Mouse (Mus musculus): ENCODE results near the gene Ppp2r1b. TPM values are rescaled to one million over a fixed set of nuclear protein-coding genes. Genes with fewer than 3 reads are reported as not detected.

Ppp2r1b gene
- polyA plus RNA-seq (2015; fragmentation: Nextera tagmentation; extraction: Ambion mirVana) = 74.3 and 74.5 TPM in 2 replicates

DNA sequence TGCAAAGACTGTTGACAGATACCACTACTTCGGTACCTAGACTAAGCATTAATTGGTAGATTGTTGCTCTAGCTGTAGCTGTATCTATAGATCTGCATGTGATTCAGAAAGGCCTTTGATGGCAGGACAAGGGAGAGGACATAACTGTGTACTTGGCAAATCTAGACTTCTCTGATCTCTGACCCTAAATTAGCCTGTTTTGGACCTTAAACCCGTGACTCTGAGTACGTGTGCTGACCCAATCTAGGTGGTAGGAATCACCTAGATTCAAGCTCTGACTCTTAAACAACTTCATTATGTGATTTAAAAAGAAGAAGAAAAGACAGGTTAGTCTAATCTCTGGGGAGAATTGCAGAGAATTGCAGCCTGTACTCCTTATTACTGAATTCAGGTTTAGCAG is at the start of gene Ppp2r1b:
TSS of gene Ppp2r1b (plus strand) at position 221 of the 400 bp plus-strand sequence.
- Histone ChIP-seq H3K27ac (no peak within 1 kb of the TSS), H3K27me3 (replicated peaks) (no peaks in the 10 kb centered on the region), H3K36me3 (0 out of 2 replicates have a peak, but pooled peaks cover 6% of the 10 kb centered on the region), H3K9me3 (no peaks in the 10 kb centered on the region), H3K4me2 (no peak within 1 kb of the TSS), H3K9ac (no peak within 1 kb of the TSS), H3K4me3 (replicated peaks) (no peak within 1 kb of the TSS), H3K4me1 (peaks cover 15% of the 10 kb centered on the region; the same call in 1 of the 2 replicates)
- ATAC-seq (ENCODE audit: insufficient read depth, low FRiP score, low read depth) = no peak
- 91% methylated on average over 3 of the region's 3 CpGs for WGBS

- H3K9ac ChIP-seq = no peak overlapping the region
- ATAC-seq (ENCODE audit: insufficient read depth, low FRiP score, low read depth) = no peak
- H3K36me3 ChIP-seq = peaks cover 15% of the 10 kb centered on the region
- no peak overlapping the region for H3K4me3 ChIP-seq (replicated peaks)
- H3K9me3 ChIP-seq = no peaks in the 10 kb centered on the region
- no peaks in the 10 kb centered on the region for H3K27me3 ChIP-seq (replicated peaks)
- no peaks in the 10 kb centered on the region for H3K4me1 ChIP-seq
- no peak overlapping the region for H3K4me2 ChIP-seq
- H3K27ac ChIP-seq = no peak overlapping the region
- WGBS = 87% methylated on average over 8 of the region's 8 CpGs
Observed at GRCm38 (mm10) chr9:50796776-50797175, 48.3 kb upstream of the Ppp2r1b start.

GRCm38 (mm10) chr9:50797641-50798040 is 47.5 kb upstream of the Ppp2r1b start:
- Histone ChIP-seq H3K27ac (no peak overlapping the region), H3K9ac (no peak overlapping the region), H3K4me2 (no peak overlapping the region), H3K36me3 (peaks cover 12% of the 10 kb centered on the region), H3K27me3 (replicated peaks) (no peaks in the 10 kb centered on the region), H3K4me3 (replicated peaks) (no peak overlapping the region), H3K4me1 (no peaks in the 10 kb centered on the region), H3K9me3 (no peaks in the 10 kb centered on the region)
- WGBS = 94% methylated on average over 7 of the region's 7 CpGs
- ATAC-seq (ENCODE audit: insufficient read depth, low FRiP score, low read depth) = no peak

DNA sequence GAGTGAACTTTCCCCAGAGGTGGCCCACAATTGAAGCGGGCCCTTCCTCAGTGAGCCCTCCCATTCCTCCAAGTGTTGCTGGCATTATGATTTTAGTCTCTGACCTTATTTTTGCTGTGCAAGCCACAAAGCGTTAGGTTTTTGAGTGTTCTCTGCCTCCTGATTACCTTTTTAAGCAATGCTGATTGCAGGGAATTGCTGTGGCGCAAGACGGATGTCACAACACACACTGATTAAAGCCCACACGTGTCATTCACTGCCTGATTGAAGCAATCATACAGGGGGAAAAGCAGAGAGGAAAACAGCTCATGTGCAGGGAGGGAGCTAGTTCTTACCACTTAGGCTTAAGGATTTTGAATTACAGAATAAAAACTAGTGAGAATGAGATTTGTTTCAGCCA is 46.7 kb upstream of the Ppp2r1b start:
- Histone ChIP-seq H3K4me3 (replicated peaks) (no peak overlapping the region), H3K36me3 (peaks cover 18% of the 10 kb centered on the region), H3K4me1 (no peaks in the 10 kb centered on the region), H3K27ac (no peak overlapping the region), H3K9ac (no peak overlapping the region), H3K9me3 (no peaks in the 10 kb centered on the region), H3K4me2 (no peak overlapping the region), H3K27me3 (replicated peaks) (no peaks in the 10 kb centered on the region)
- WGBS = 86% methylated on average over 5 of the region's 5 CpGs
- no peak for ATAC-seq (ENCODE audit: insufficient read depth, low FRiP score, low read depth)

DNA sequence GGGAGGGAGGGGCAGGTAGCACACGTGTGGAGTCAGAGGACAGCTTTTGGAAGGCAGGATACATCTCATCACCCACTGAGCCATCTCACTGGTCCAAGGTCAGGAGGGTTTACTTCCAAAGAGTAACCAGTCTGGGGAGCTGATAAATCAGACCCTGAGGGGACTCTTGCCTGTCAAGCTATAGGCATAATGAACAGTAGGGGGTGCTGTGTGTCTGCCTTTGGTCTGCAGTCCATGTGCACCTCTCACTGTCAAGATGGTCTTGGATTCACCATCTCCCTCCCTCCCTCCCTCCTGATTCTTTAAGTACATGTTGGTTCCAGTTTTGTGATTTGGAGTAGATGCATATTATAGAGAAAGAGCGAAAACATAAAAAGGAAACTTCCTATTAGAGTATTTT is 44.1 kb upstream of the Ppp2r1b start:
- Histone ChIP-seq H3K36me3 (peaks cover 29% of the 10 kb centered on the region), H3K27ac (no peak overlapping the region), H3K27me3 (replicated peaks) (no peaks in the 10 kb centered on the region), H3K9me3 (no peaks in the 10 kb centered on the region), H3K4me3 (replicated peaks) (no peak overlapping the region), H3K9ac (no peak overlapping the region), H3K4me2 (no peak overlapping the region), H3K4me1 (no peaks in the 10 kb centered on the region)
- 66% methylated on average over 2 of the region's 2 CpGs for WGBS
- ATAC-seq (ENCODE audit: insufficient read depth, low FRiP score, low read depth) = no peak

DNA sequence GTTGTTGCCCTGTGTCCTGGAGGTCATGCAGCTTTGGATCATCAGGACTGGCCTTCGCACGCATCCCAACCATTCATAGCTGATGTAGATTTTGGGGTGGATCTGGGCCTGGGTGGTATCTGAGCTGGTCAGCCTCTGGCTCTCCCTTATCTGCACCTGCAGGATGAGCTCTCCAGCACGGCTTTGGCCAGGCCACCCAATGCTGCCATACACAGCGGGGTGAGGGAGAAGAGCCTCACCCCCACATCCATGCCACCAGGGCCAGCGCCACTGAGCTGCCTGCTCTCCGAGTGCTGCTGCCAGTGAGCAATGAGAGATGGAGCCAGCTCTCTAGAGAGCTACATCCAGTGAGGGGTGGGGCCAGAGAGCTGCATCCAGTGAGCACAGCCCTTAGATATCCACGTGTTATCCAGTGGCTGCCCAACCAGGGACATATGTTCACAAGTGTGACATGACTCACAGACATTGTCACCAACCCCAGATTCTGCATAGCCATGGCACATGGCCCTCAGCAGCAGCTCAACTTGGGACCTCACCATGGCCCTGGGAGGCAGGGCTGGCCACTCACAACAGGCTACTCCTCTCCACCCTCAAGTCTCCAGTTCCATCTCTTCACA is 41.9 kb upstream of the Ppp2r1b start:
- H3K4me2 ChIP-seq = no peak overlapping the region
- ATAC-seq (ENCODE audit: insufficient read depth, low FRiP score, low read depth) = peak; percentile 96
- no peaks in the 10 kb centered on the region for H3K4me1 ChIP-seq
- H3K4me3 ChIP-seq (replicated peaks) = no peak overlapping the region
- no peaks in the 10 kb centered on the region for H3K27me3 ChIP-seq (replicated peaks)
- H3K9me3 ChIP-seq = no peaks in the 10 kb centered on the region
- WGBS = 87% methylated on average over 7 of the region's 7 CpGs
- H3K27ac ChIP-seq = no peak overlapping the region
- H3K9ac ChIP-seq = no peak overlapping the region
- H3K36me3 ChIP-seq = peaks cover 36% of the 10 kb centered on the region

GRCm38 (mm10) chr9:50808471-50808870 is 36.6 kb upstream of the Ppp2r1b start:
- H3K9ac ChIP-seq = no peak overlapping the region
- no peak overlapping the region for H3K27ac ChIP-seq
- no peaks in the 10 kb centered on the region for H3K27me3 ChIP-seq (replicated peaks)
- H3K4me1 ChIP-seq = no peaks in the 10 kb centered on the region
- H3K4me3 ChIP-seq (replicated peaks) = no peak overlapping the region
- ATAC-seq (ENCODE audit: insufficient read depth, low FRiP score, low read depth) = no peak
- peaks cover 39% of the 10 kb centered on the region for H3K36me3 ChIP-seq
- no peaks in the 10 kb centered on the region for H3K9me3 ChIP-seq
- H3K4me2 ChIP-seq = no peak overlapping the region
- 87% methylated on average over 6 of the region's 6 CpGs for WGBS

- Histone ChIP-seq H3K9ac (no peak overlapping the region), H3K36me3 (peaks cover 39% of the 10 kb centered on the region), H3K9me3 (no peaks in the 10 kb centered on the region), H3K27me3 (replicated peaks) (no peaks in the 10 kb centered on the region), H3K4me1 (no peaks in the 10 kb centered on the region), H3K4me3 (replicated peaks) (no peak overlapping the region), H3K4me2 (no peak overlapping the region), H3K27ac (no peak overlapping the region)
- WGBS = 92% methylated on average over 13 of the region's 13 CpGs
- no peak for ATAC-seq (ENCODE audit: insufficient read depth, low FRiP score, low read depth)
Observed at GRCm38 (mm10) chr9:50809146-50809545, 36.0 kb upstream of the Ppp2r1b start.

DNA sequence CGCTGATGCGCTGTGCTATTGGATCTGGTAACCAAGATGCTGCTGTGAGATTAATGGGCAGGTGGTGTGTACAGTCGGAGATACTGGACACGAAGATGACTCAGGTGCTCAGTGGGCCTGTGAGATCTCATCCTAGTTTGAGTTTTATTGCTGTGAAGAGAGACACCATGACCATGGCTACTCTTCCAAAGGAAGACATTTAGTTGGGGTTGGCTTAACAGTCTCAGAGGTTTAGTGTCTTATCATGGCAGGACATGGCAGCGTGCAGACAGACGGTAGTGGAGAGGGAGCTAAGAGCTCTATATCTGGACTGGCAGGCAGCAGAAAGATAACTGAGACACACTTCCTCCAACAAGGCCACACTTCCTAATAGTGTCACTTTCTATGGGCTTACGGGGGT is 33.9 kb upstream of the Ppp2r1b start:
- WGBS = 84% methylated on average over 7 of the region's 7 CpGs
- peaks cover 29% of the 10 kb centered on the region for H3K36me3 ChIP-seq
- no peak overlapping the region for H3K27ac ChIP-seq
- ATAC-seq (ENCODE audit: insufficient read depth, low FRiP score, low read depth) = peak; percentile 87; the same call in 1 of the 2 replicates
- no peak overlapping the region for H3K4me3 ChIP-seq (replicated peaks)
- H3K9me3 ChIP-seq = no peaks in the 10 kb centered on the region
- H3K4me2 ChIP-seq = no peak overlapping the region
- H3K4me1 ChIP-seq = no peaks in the 10 kb centered on the region
- H3K27me3 ChIP-seq (replicated peaks) = no peaks in the 10 kb centered on the region
- no peak overlapping the region for H3K9ac ChIP-seq

DNA sequence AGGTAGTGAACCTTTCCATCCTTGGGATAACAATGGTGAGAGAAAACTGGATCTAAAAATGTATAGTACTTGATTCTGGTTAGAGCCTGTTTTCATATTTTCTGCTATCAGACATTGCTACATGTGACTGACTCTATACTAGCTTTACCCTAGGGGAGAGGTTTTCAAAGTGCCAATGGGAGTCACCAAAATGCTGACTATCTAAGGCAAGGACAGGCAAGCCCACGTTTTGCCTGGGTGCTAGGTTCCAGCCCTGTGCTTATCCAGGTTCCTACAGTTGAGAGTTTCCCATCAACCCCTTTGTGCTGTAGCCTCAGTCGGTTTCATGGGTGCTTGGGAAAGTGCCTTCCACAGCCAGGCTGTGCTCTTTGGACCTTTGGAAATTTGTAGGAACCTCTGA is 33.4 kb upstream of the Ppp2r1b start:
- Histone ChIP-seq H3K9ac (no peak overlapping the region), H3K4me3 (replicated peaks) (no peak overlapping the region), H3K9me3 (no peaks in the 10 kb centered on the region), H3K36me3 (peaks cover 33% of the 10 kb centered on the region), H3K4me1 (no peaks in the 10 kb centered on the region), H3K27me3 (replicated peaks) (no peaks in the 10 kb centered on the region), H3K4me2 (no peak overlapping the region), H3K27ac (no peak overlapping the region)
- 84% methylated on average over 2 of the region's 2 CpGs for WGBS
- ATAC-seq (ENCODE audit: insufficient read depth, low FRiP score, low read depth) = 0 out of 2 replicates have a peak, but pooled peaks have one; percentile 50

DNA sequence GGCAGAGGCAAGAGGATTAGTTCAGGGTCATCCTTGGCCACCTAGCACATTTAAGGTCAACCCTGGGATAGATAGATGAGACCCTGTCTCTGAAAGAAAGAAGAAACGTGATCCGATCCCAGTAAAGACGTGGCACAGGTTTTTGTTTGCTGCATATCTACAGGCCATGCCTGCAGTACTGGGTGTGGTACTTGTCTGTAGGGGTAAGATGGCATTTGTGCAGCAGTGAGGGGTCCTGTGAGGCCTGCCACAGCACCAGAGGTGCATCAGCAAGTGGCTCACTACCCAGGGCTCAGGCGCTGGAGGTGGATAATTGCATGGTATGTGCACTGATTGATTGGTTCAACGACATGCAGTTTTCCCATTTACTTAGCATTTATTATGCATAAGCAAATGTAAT is 31.3 kb upstream of the Ppp2r1b start:
- WGBS = 90% methylated on average over 5 of the region's 5 CpGs

DNA sequence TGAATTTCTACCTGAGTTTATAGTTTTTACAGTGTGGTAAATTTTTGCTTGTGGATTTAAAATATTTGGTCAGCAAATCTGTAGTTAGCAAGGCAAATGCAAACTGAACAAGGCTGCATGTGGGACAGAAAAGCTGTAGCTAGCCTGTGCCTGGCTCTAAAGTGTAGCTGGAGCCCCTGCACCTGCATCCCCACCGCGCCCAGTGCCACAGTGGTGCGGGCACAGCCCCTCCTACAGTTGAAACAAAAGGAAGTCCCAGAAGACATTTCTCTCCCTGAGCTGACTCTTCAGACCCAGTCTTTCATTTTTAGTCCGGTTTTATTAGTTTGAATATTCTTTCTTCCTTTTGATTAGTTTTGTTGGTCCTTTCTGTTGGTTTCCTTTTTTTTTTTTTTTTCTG is 29.4 kb upstream of the Ppp2r1b start:
- ATAC-seq (ENCODE audit: insufficient read depth, low FRiP score, low read depth) = no peak
- H3K27me3 ChIP-seq (replicated peaks) = no peaks in the 10 kb centered on the region
- H3K36me3 ChIP-seq = peaks cover 35% of the 10 kb centered on the region
- H3K4me1 ChIP-seq = no peaks in the 10 kb centered on the region
- WGBS = 96% methylated on average over 4 of the region's 4 CpGs
- H3K9ac ChIP-seq = no peak overlapping the region
- no peaks in the 10 kb centered on the region for H3K9me3 ChIP-seq
- H3K4me2 ChIP-seq = no peak overlapping the region
- no peak overlapping the region for H3K27ac ChIP-seq
- H3K4me3 ChIP-seq (replicated peaks) = no peak overlapping the region

More for the DNA sequence above, 31.3 kb upstream of the Ppp2r1b start:
- peak; percentile 83; the same call in 1 of the 2 replicates for ATAC-seq (ENCODE audit: insufficient read depth, low FRiP score, low read depth)
- Histone ChIP-seq H3K4me2 (no peak overlapping the region), H3K27me3 (replicated peaks) (no peaks in the 10 kb centered on the region), H3K9ac (no peak overlapping the region), H3K4me1 (no peaks in the 10 kb centered on the region), H3K36me3 (peaks cover 36% of the 10 kb centered on the region), H3K9me3 (no peaks in the 10 kb centered on the region), H3K4me3 (replicated peaks) (no peak overlapping the region), H3K27ac (no peak overlapping the region)

DNA sequence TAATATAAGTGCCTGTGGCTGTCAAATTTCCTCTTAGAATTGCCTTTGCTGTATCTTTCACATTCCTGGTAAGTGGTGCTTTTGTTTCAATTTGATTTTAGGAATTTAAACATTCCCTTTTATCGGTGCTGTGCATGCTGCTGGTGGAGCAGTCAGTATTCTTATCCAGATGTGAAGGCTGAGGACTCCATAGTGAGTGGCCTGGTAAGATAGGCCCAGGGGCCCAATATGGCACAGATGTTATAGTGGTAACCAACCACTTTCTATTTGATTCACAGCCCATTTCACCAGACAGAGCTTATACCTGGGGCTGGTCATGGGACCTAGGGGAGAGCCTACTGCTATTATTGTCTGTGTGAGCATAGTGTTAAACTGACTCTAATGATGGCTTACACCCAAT is 28.6 kb upstream of the Ppp2r1b start:
- no peaks in the 10 kb centered on the region for H3K9me3 ChIP-seq
- H3K27ac ChIP-seq = no peak overlapping the region
- peak; percentile 76; the same call in 1 of the 2 replicates for ATAC-seq (ENCODE audit: insufficient read depth, low FRiP score, low read depth)
- no peaks in the 10 kb centered on the region for H3K27me3 ChIP-seq (replicated peaks)
- no peak overlapping the region for H3K9ac ChIP-seq
- H3K4me3 ChIP-seq (replicated peaks) = no peak overlapping the region
- H3K4me2 ChIP-seq = no peak overlapping the region
- no peaks in the 10 kb centered on the region for H3K4me1 ChIP-seq
- 98% methylated on average over 1 of the region's 1 CpGs for WGBS
- H3K36me3 ChIP-seq = peaks cover 30% of the 10 kb centered on the region

Data from stomach, embryonic 15.5 days (tissue).